Mouse (Mus musculus): ENCODE measurements around the gene Rpl18. TPM values are rescaled to one million over a fixed set of nuclear protein-coding genes. Genes with fewer than 3 reads are reported as not detected.

Gene Rpl18
- polyA plus RNA-seq, 1 experiment from 2014 or later, result 1,132 TPM

GRCm38 (mm10) chr7:45701607-45702006, 13.7 kb upstream of the Rpl18 start:
- H3K27me3 ChIP-seq, result peaks cover 29% of the 10 kb centered on the region
- no peaks in the 10 kb centered on the region for H3K9me3 ChIP-seq (replicated peaks)
- peak overlapping the region; percentile 64; the same call in 1 of the 2 replicates for H3K27ac ChIP-seq
- no peaks in the 10 kb centered on the region for H3K36me3 ChIP-seq
- H3K9ac ChIP-seq, result 0 out of 2 replicates have a peak overlapping the region, but pooled peaks have one; percentile 26
- peak overlapping the region; percentile 95 for H3K4me2 ChIP-seq
- peaks cover 54% of the 10 kb centered on the region for H3K4me1 ChIP-seq
- peak overlapping the region; percentile 50; the same call in 1 of the 2 replicates for H3K4me3 ChIP-seq (replicated peaks)
- WGBS, result 87% methylated on average over 11 of the region's 11 CpGs
- ATAC-seq (replicated peaks; ENCODE audit: low FRiP score), result no peak

GRCm38 (mm10) chr7:45702316-45702715, 12.9 kb upstream of the Rpl18 start:
- ATAC-seq (replicated peaks; ENCODE audit: low FRiP score), result no peak
- Histone ChIP-seq H3K4me2 (no peak overlapping the region), H3K4me3 (replicated peaks) (no peak overlapping the region), H3K36me3 (no peaks in the 10 kb centered on the region), H3K9ac (no peak overlapping the region), H3K9me3 (replicated peaks) (no peaks in the 10 kb centered on the region), H3K4me1 (peaks cover 61% of the 10 kb centered on the region), H3K27me3 (peaks cover 29% of the 10 kb centered on the region), H3K27ac (no peak overlapping the region)
- WGBS, result 87% methylated on average over 11 of the region's 11 CpGs

- Histone ChIP-seq H3K4me2 (peak overlapping the region; percentile 9; the same call in 1 of the 2 replicates), H3K4me3 (replicated peaks) (no peak overlapping the region), H3K9ac (no peak overlapping the region), H3K27me3 (peaks cover 27% of the 10 kb centered on the region), H3K27ac (no peak overlapping the region), H3K36me3 (no peaks in the 10 kb centered on the region), H3K9me3 (replicated peaks) (no peaks in the 10 kb centered on the region), H3K4me1 (peaks cover 67% of the 10 kb centered on the region)
- WGBS, result 91% methylated on average over 17 of the region's 17 CpGs
- no peak for ATAC-seq (replicated peaks; ENCODE audit: low FRiP score)
Measured at GRCm38 (mm10) chr7:45702809-45703520, 12.3 kb upstream of the Rpl18 start.

GRCm38 (mm10) chr7:45703521-45704033, 11.7 kb upstream of the Rpl18 start:
- ATAC-seq (replicated peaks; ENCODE audit: low FRiP score), result no peak
- 35% methylated on average over 12 of the region's 12 CpGs for WGBS
- Histone ChIP-seq H3K4me3 (replicated peaks) (peak overlapping the region; percentile 56), H3K9ac (peak overlapping the region; percentile 40; the same call in 1 of the 2 replicates), H3K4me1 (peaks cover 73% of the 10 kb centered on the region), H3K9me3 (replicated peaks) (no peaks in the 10 kb centered on the region), H3K27ac (peak overlapping the region; percentile 96), H3K4me2 (peak overlapping the region; percentile 98), H3K27me3 (peaks cover 21% of the 10 kb centered on the region), H3K36me3 (no peaks in the 10 kb centered on the region)

GRCm38 (mm10) chr7:45704046-45704559, 11.2 kb upstream of the Rpl18 start:
- Histone ChIP-seq H3K9me3 (replicated peaks) (no peaks in the 10 kb centered on the region), H3K27ac (peak overlapping the region; percentile 96), H3K36me3 (no peaks in the 10 kb centered on the region), H3K4me3 (replicated peaks) (peak overlapping the region; percentile 56), H3K4me2 (peak overlapping the region; percentile 98), H3K9ac (peak overlapping the region; percentile 40), H3K27me3 (peaks cover 16% of the 10 kb centered on the region), H3K4me1 (peaks cover 79% of the 10 kb centered on the region)
- peak; percentile 30; the same call in 1 of the 2 replicates for ATAC-seq (replicated peaks; ENCODE audit: low FRiP score)
- under 1% methylated on average over 13 of the region's 13 CpGs for whole genome bisulfite sequencing

GRCm38 (mm10) chr7:45704730-45705442, 10.4 kb upstream of the Rpl18 start, which contains the start of gene Dbp:
Gene Dbp, plus strand, starts transcription at chr7:45705088.
- Histone ChIP-seq H3K4me2 (peak within 1 kb of the TSS; percentile 98), H3K36me3 (peaks cover 3% of the 10 kb centered on the region; the same call in 1 of the 2 replicates), H3K9me3 (replicated peaks) (no peaks in the 10 kb centered on the region), H3K27me3 (peaks cover 8% of the 10 kb centered on the region), H3K4me1 (peaks cover 77% of the 10 kb centered on the region), H3K9ac (peak within 1 kb of the TSS; percentile 58), H3K4me3 (replicated peaks) (peak within 1 kb of the TSS; percentile 56), H3K27ac (peak within 1 kb of the TSS; percentile 96)
- under 1% methylated on average over 36 of the region's 36 CpGs for WGBS
- ATAC-seq (replicated peaks; ENCODE audit: low FRiP score), result peak; percentile 85

GRCm38 (mm10) chr7:45705443-45705864, 9.8 kb upstream of the Rpl18 start:
- 0 out of 2 replicates have a peak, but pooled peaks have one; percentile 2 for ATAC-seq (replicated peaks; ENCODE audit: low FRiP score)
- H3K4me1 ChIP-seq, result peaks cover 71% of the 10 kb centered on the region
- H3K27me3 ChIP-seq, result peaks cover 2% of the 10 kb centered on the region
- peak overlapping the region; percentile 58 for H3K9ac ChIP-seq
- under 1% methylated on average over 21 of the region's 21 CpGs for WGBS
- peaks cover 9% of the 10 kb centered on the region for H3K36me3 ChIP-seq
- H3K4me3 ChIP-seq (replicated peaks), result peak overlapping the region; percentile 56
- H3K9me3 ChIP-seq (replicated peaks), result no peaks in the 10 kb centered on the region
- H3K27ac ChIP-seq, result peak overlapping the region; percentile 96
- H3K4me2 ChIP-seq, result peak overlapping the region; percentile 98

- peak; percentile 29 for ATAC-seq (replicated peaks; ENCODE audit: low FRiP score)
- peak overlapping the region; percentile 56 for H3K4me3 ChIP-seq (replicated peaks)
- H3K9me3 ChIP-seq (replicated peaks), result no peaks in the 10 kb centered on the region
- H3K9ac ChIP-seq, result peak overlapping the region; percentile 58
- WGBS, result 2% methylated on average over 7 of the region's 7 CpGs
- H3K4me2 ChIP-seq, result peak overlapping the region; percentile 98
- peak overlapping the region; percentile 96 for H3K27ac ChIP-seq
- H3K27me3 ChIP-seq, result no peaks in the 10 kb centered on the region
- H3K36me3 ChIP-seq, result peaks cover 13% of the 10 kb centered on the region
- H3K4me1 ChIP-seq, result peaks cover 67% of the 10 kb centered on the region
Measured at GRCm38 (mm10) chr7:45705873-45706281, 9.4 kb upstream of the Rpl18 start.

GRCm38 (mm10) chr7:45706721-45707241, 8.5 kb upstream of the Rpl18 start:
- Histone ChIP-seq H3K9ac (peak overlapping the region; percentile 58), H3K27ac (peak overlapping the region; percentile 96), H3K4me2 (peak overlapping the region; percentile 98), H3K4me3 (replicated peaks) (peak overlapping the region; percentile 56), H3K27me3 (no peaks in the 10 kb centered on the region), H3K4me1 (peaks cover 58% of the 10 kb centered on the region), H3K9me3 (replicated peaks) (no peaks in the 10 kb centered on the region), H3K36me3 (peaks cover 22% of the 10 kb centered on the region)
- ATAC-seq (replicated peaks; ENCODE audit: low FRiP score), result peak; percentile 9; the same call in 1 of the 2 replicates
- under 1% methylated on average over 45 of the region's 45 CpGs for WGBS

GRCm38 (mm10) chr7:45707375-45707967, 7.8 kb upstream of the Rpl18 start:
- H3K4me1 ChIP-seq, result peaks cover 58% of the 10 kb centered on the region
- H3K27me3 ChIP-seq, result no peaks in the 10 kb centered on the region
- peak overlapping the region; percentile 98 for H3K4me2 ChIP-seq
- peak overlapping the region; percentile 56 for H3K4me3 ChIP-seq (replicated peaks)
- H3K36me3 ChIP-seq, result peaks cover 29% of the 10 kb centered on the region
- no peaks in the 10 kb centered on the region for H3K9me3 ChIP-seq (replicated peaks)
- ATAC-seq (replicated peaks; ENCODE audit: low FRiP score), result 0 out of 2 replicates have a peak, but pooled peaks have one; percentile 2
- H3K9ac ChIP-seq, result peak overlapping the region; percentile 58
- peak overlapping the region; percentile 96 for H3K27ac ChIP-seq
- whole genome bisulfite sequencing, result under 1% methylated on average over 27 of the region's 27 CpGs

GRCm38 (mm10) chr7:45708221-45708761, 7.0 kb upstream of the Rpl18 start:
- ATAC-seq (replicated peaks; ENCODE audit: low FRiP score), result no peak
- 25% methylated on average over 13 of the region's 13 CpGs for WGBS
- no peaks in the 10 kb centered on the region for H3K27me3 ChIP-seq
- peak overlapping the region; percentile 56 for H3K4me3 ChIP-seq (replicated peaks)
- H3K27ac ChIP-seq, result peak overlapping the region; percentile 96
- peak overlapping the region; percentile 58; the same call in 1 of the 2 replicates for H3K9ac ChIP-seq
- peak overlapping the region; percentile 98 for H3K4me2 ChIP-seq
- no peaks in the 10 kb centered on the region for H3K9me3 ChIP-seq (replicated peaks)
- peaks cover 55% of the 10 kb centered on the region for H3K4me1 ChIP-seq
- H3K36me3 ChIP-seq, result peaks cover 37% of the 10 kb centered on the region

Measured in kidney, embryonic 15.5 days (tissue).